Mouse (Mus musculus): ENCODE results near the gene Fggy.

DNA sequence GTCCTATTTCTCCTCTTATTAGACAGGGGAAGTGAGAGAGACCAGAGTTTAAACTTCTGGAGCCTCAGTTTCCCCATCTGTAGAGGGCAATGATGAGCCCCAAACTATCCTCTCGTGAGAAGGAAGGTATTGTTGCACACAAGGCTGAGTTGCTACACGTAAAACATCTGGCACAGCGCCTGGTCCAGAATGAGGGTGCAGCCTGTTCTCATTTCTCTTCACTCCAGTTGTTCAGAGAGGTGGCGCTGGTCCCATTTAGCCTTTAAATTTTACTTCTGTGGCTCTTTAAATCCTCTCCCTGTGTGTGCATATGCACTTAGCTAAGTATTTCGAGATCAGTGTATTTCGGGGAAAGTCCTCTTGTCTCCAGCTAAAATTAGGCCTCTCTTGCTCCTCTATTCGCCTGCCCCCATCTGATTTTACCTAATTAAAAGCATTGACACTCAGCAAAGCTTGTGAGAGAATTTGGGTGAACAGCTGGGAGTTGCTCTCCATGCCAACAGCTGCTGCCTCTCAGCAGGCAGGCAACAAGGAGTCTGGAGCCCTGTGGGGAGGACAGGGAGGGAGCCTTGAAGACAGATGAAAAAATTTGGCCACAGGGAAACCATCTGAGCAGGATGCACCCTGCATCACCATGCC is 340.0 kb downstream of the Fggy start:
- no peak for TF ChIP-seq POLR2A (IDR thresholded peaks at IDR 0.05; ENCODE audit: low read depth, low read length)
- TF ChIP-seq CTCF (IDR thresholded peaks at IDR 0.05; ENCODE audit: extremely low read depth, insufficient read depth, insufficient read length, insufficient replicate concordance), result no peak
